In the genomic region with DNA sequence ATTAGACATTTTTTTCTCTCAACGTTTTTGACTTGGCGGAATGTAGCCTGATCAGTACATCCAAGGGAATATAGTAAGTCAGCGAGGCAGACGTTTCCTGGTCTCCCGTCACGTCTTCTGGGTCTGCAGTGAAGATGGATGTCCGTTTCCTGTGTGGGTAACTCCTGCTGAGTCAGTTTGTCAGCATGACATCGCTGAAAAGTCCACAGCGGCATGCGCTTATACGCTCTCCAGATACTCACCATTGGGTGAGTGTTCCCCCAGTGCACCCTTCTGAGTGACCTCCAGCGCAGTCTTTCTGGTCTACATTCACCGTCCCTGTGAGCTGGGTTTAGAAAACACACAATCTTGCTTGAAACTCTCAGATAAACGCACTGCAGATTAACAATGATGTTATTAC, we compare ENCODE assay signal across 9 mouse cellular contexts. TPM values are rescaled to one million over a fixed set of nuclear protein-coding genes. Genes with fewer than 3 reads are reported as not detected.
DNase-seq lines count a peak whose midpoint lies in the region; ATAC-seq and TF ChIP-seq lines count a peak whose summit lies in the region.
"Had no signal": no experiment of that assay in that cellular context is flagged by ENCODE, and none has a peak within 500 bp of the region (broad histone marks: within the 10 kb centered on the region; RNA-seq: fewer than 3 reads in every experiment).

No protein-coding gene starts in this region.

- ATAC-seq in heart, embryonic 11.5 days (replicated peaks; ENCODE audit: insufficient number of reproducible peaks, low FRiP score, low TSS enrichment), result no peak
- ATAC-seq in liver, embryonic 11.5 days (replicated peaks; ENCODE audit: low FRiP score), result peak; percentile 46; the same call in 1 of the 2 replicates

- no peak overlapping the region for H3K4me3 ChIP-seq in heart, embryonic 11.5 days (ENCODE audit: low read depth, low read length)
- H3K4me3 ChIP-seq in liver, embryonic 11.5 days (ENCODE audit: low read depth, low read length), result no peak overlapping the region
- H3K4me3 ChIP-seq in small intestine, adult 2 months (ENCODE audit: low read depth, low read length), result no peak overlapping the region
- H3K4me3 ChIP-seq: embryonic facial prominence, embryonic 15.5 days had no signal

- H3K4me1 ChIP-seq in heart, embryonic 11.5 days (ENCODE audit: control insufficient read depth, insufficient read depth, low read length), result peaks cover 4% of the 10 kb centered on the region; the same call in 1 of the 2 replicates
- H3K4me1 ChIP-seq in liver, embryonic 11.5 days (replicated peaks; ENCODE audit: control insufficient read depth, insufficient read depth, low read length), result peaks cover 5% of the 10 kb centered on the region; the same call in 1 of the 2 replicates
- H3K4me1 ChIP-seq in small intestine, adult 2 months (ENCODE audit: control insufficient read depth, insufficient read depth, insufficient read length, low read length), result peaks cover 7% of the 10 kb centered on the region; the same call in 1 of the 2 replicates
- H3K4me1 ChIP-seq: embryonic facial prominence, embryonic 15.5 days had no signal

- no peak for TF ChIP-seq POLR2A in small intestine, adult 2 months (IDR thresholded peaks at IDR 0.05; ENCODE audit: low read depth, low read length)

- H3K36me3 ChIP-seq in heart, embryonic 11.5 days (ENCODE audit: control insufficient read depth, insufficient read depth, low read length), result no peaks in the 10 kb centered on the region
- no peaks in the 10 kb centered on the region for H3K36me3 ChIP-seq in liver, embryonic 11.5 days (ENCODE audit: control insufficient read depth, insufficient read depth, low read length)
- H3K36me3 ChIP-seq in small intestine, adult 2 months (ENCODE audit: control insufficient read depth, insufficient read depth, low read length), result no peaks in the 10 kb centered on the region
- H3K36me3 ChIP-seq: embryonic facial prominence, embryonic 15.5 days had no signal

- no peak for TF ChIP-seq CTCF in small intestine, adult 2 months (IDR thresholded peaks at IDR 0.05; ENCODE audit: extremely low read depth, insufficient read length, insufficient replicate concordance, low read depth, low read length)

- no peak overlapping the region for H3K9ac ChIP-seq in heart, embryonic 11.5 days (ENCODE audit: low read depth, low read length)
- H3K9ac ChIP-seq in liver, embryonic 11.5 days (ENCODE audit: low read depth, low read length), result no peak overlapping the region
- H3K9ac ChIP-seq: embryonic facial prominence, embryonic 15.5 days had no signal

- WGBS in heart, embryonic 11.5 days (ENCODE audit: insufficient replicate concordance), result 46% methylated on average over 14 of the region's 14 CpGs
- 22% methylated on average over 14 of the region's 14 CpGs for WGBS in liver, embryonic 11.5 days
- 77% methylated on average over 14 of the region's 14 CpGs for WGBS in small intestine, adult 2 months

- 0 out of 2 replicates have a peak overlapping the region, but pooled peaks have one; percentile 70 for H3K27ac ChIP-seq in heart, embryonic 11.5 days (ENCODE audit: low read depth, low read length)
- peak overlapping the region; percentile 57; the same call in 1 of the 2 replicates for H3K27ac ChIP-seq in liver, embryonic 11.5 days (ENCODE audit: low read depth, low read length)
- peak overlapping the region; percentile 98 for H3K27ac ChIP-seq in small intestine, adult 2 months (ENCODE audit: insufficient read depth, low read depth, low read length)

- H3K4me2 ChIP-seq in heart, embryonic 11.5 days, result no peak overlapping the region
- H3K4me2 ChIP-seq in liver, embryonic 11.5 days, result peak overlapping the region; percentile 6
- H3K4me2 ChIP-seq: embryonic facial prominence, embryonic 15.5 days had no signal

- intact Hi-C loops in left cerebral cortex, postnatal 14 days (cut with DNase I), result no loop called here

- peak; percentile 12 for DNase-seq in layer of hippocampus, adult 11-12 months (ENCODE audit: low spot score)
- no peak for DNase-seq in layer of hippocampus, postnatal 36 days
- no peak for DNase-seq in liver, embryonic 11.5 days (ENCODE audit: low spot score)
- no peak for DNase-seq in urinary bladder, adult 2 months (ENCODE audit: low spot score)
- DNase-seq in left cerebral cortex, postnatal 14 days (ENCODE audit: low spot score in 2 of 2), result no peak
- DNase-seq in cerebellum, adult 8-10 months, result no peak

- H3K27me3 ChIP-seq in heart, embryonic 11.5 days (ENCODE audit: control insufficient read depth, insufficient read depth, low read length), result no peaks in the 10 kb centered on the region
- H3K27me3 ChIP-seq in liver, embryonic 11.5 days (replicated peaks; ENCODE audit: control insufficient read depth, insufficient read depth, low read length), result no peaks in the 10 kb centered on the region
- H3K27me3 ChIP-seq in small intestine, adult 2 months (ENCODE audit: control insufficient read depth, insufficient read depth, low read length), result no peaks in the 10 kb centered on the region
- H3K27me3 ChIP-seq: embryonic facial prominence, embryonic 15.5 days had no signal

- no peaks in the 10 kb centered on the region for H3K9me3 ChIP-seq in heart, embryonic 11.5 days (replicated peaks; ENCODE audit: control insufficient read depth, low read length)
- H3K9me3 ChIP-seq in liver, embryonic 11.5 days (ENCODE audit: control insufficient read depth, low read length), result no peaks in the 10 kb centered on the region
- H3K9me3 ChIP-seq: embryonic facial prominence, embryonic 15.5 days had no signal

RNA-seq across cellular contexts. Expression of a gene that starts 58.5 kb away (rescaled TPM):
- total RNA-seq in layer of hippocampus, postnatal 36 days (2021), result 10 to 100 TPM; 28.6 to 32.6 TPM
- polyA plus RNA-seq in heart, embryonic 11.5 days (2014; fragmentation: Nextera tagmentation; extraction: Ambion mirVana), result 54.4 and 62.4 TPM in 2 replicates
- 25.7 and 31.5 TPM in 2 replicates for polyA plus RNA-seq in liver, embryonic 11.5 days (2014; fragmentation: Nextera tagmentation; extraction: Ambion mirVana)
- polyA plus RNA-seq in small intestine, adult 2 months (2012; rRNA removed), result 13.2 and 44.5 TPM in 2 replicates
- polyA plus RNA-seq in urinary bladder, adult 2 months (2012; rRNA removed), result 50.0 and 53.2 TPM in 2 replicates
- 10 to 100 TPM; 57.7 to 59.7 TPM for total RNA-seq in left cerebral cortex, postnatal 14 days (2021)
